Mouse (Mus musculus) cerebellum, adult 2 months (tissue): ENCODE measurements around the gene Gtf2ird1.

Experiments
- CTCF ChIP-seq: fragments of 200-500 bp; IDR thresholded peaks from 2 replicates; pipeline ENCODE4 v1.5.1; 2011; ENCODE audit warnings: low read depth, mild to moderate bottlenecking, control low read depth, low read length, moderate library complexity, borderline replicate concordance; ENCODE audit not compliant: insufficient read depth
- POLR2A ChIP-seq: fragments of 200-500 bp; IDR thresholded peaks from 2 replicates; pipeline ENCODE4 v1.6.1; 2011; ENCODE audit warnings: low read length, control low read depth, borderline replicate concordance; ENCODE audit not compliant: insufficient read depth

GRCm38 (mm10) chr5:134370831-134371230 is 85.7 kb downstream of the Gtf2ird1 start:
- TF ChIP-seq CTCF (no peak), POLR2A (no peak)
